Mouse (Mus musculus) cerebellum, adult 2 months (tissue): Measurements from ENCODE around the gene Mrps24.

ENCODE experiments used
- CTCF ChIP-seq: fragments of 200-500 bp; IDR thresholded peaks from 2 replicates; pipeline ENCODE4 v1.5.1; 2011; ENCODE audit warnings: low read depth, mild to moderate bottlenecking, control low read depth, low read length, moderate library complexity, borderline replicate concordance; ENCODE audit not compliant: insufficient read depth
- POLR2A ChIP-seq: fragments of 200-500 bp; IDR thresholded peaks from 2 replicates; pipeline ENCODE4 v1.6.1; 2011; ENCODE audit warnings: low read length, control low read depth, borderline replicate concordance; ENCODE audit not compliant: insufficient read depth

DNA sequence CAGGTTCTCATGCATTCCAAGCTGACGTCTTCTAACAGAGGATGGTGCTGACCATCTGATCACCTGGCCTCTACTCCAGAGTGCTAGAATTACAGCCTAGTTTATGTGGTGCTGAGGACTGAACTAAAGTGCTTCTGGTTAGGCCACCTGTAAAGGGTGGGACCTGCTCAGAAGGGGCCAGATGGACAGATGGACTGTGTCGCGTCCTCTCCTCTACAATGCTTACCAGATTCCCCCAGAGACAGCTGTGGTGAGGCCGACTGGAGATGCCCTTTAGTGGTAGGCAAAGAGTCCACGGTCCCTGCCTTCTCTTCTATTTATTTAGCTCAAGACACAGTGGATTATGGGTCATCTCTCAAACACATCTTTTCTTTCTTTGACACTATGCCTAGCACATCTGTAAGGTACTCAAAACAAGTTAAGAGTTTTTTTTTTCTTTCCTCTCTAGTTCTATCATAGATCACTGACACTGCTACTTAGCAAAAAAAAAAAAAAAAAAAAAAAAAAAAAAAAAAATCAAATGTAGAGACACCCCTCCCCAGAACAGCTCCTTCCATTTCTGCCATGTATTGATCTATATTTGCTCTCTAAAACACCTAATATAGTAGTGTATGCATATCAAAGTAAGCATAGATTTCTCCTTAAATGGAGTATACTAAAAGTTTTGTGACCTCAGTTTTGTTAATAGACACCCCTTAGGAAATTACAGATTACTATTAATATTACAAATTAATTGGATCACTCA is 23.6 kb upstream of the Mrps24 start:
- TF ChIP-seq CTCF (no peak), POLR2A (no peak)
